In genomic region chr9:20492527-20493233, GRCm38 (mm10) we compare ENCODE assay signal across 8 mouse cellular contexts. TPM values are rescaled to one million over a fixed set of nuclear protein-coding genes. Genes with fewer than 3 reads are reported as not detected.
DNase-seq lines count a peak whose midpoint lies in the region; ATAC-seq lines count a peak whose summit lies in the region.

Gene Zfp426 (minus strand): TSS chr9:20492746.

- H3K79me2 ChIP-seq in macrophage (ENCODE audit: inconsistent target), result peaks cover 46% of the 10 kb centered on the region

- ATAC-seq in hindbrain, embryonic 16.5 days, result peak; percentile 98

- H3K9me3 ChIP-seq in hindbrain, embryonic 16.5 days (ENCODE audit: control insufficient read depth, low read length), result no peaks in the 10 kb centered on the region

- 2% methylated on average over 40 of the region's 40 CpGs for WGBS in hindbrain, embryonic 16.5 days
- WGBS in macrophage (ENCODE audit: missing documents), result under 1% methylated on average over 38 of the region's 40 CpGs

- DNase-seq in R1 (ENCODE audit: low read depth, low spot score), result peak; percentile 91
- peak; percentile 92 to 93 for DNase-seq in cerebellum, postnatal 25 days
- peak; percentile 88 to 91 for DNase-seq in frontal cortex, postnatal 36 days (ENCODE audit: low spot score in 2 of 2)
- DNase-seq in left cerebral cortex, adult 18-20 months (ENCODE audit: low spot score in 2 of 2), result peak; percentile 81 to 90
- peak; percentile 92 for DNase-seq in right cerebral cortex, adult 18-20 months
- DNase-seq in urinary bladder, postnatal 10 days (ENCODE audit: low spot score), result peak; percentile 14

- peaks cover 6% of the 10 kb centered on the region for H3K36me3 ChIP-seq in hindbrain, embryonic 16.5 days (ENCODE audit: control insufficient read depth, insufficient read depth, low read length)
- 0 out of 2 replicates have a peak, but pooled peaks cover 11% of the 10 kb centered on the region for H3K36me3 ChIP-seq in macrophage (ENCODE audit: inconsistent target)

- peak within 1 kb of the TSS; percentile 96 for H3K27ac ChIP-seq in hindbrain, embryonic 16.5 days (ENCODE audit: low read depth, low read length)
- H3K27ac ChIP-seq in macrophage, result peak within 1 kb of the TSS; percentile 82

- H3K4me1 ChIP-seq in hindbrain, embryonic 16.5 days (ENCODE audit: control insufficient read depth, insufficient read depth, low read depth, low read length), result peaks cover 28% of the 10 kb centered on the region

- no peaks in the 10 kb centered on the region for H3K27me3 ChIP-seq in hindbrain, embryonic 16.5 days (replicated peaks; ENCODE audit: control insufficient read depth, insufficient read depth, low read length)

- peak within 1 kb of the TSS; percentile 79 for H3K4me3 ChIP-seq in hindbrain, embryonic 16.5 days (ENCODE audit: low read length)
- H3K4me3 ChIP-seq in macrophage (ENCODE audit: inconsistent target), result peak within 1 kb of the TSS; percentile 82

- H3K9ac ChIP-seq in hindbrain, embryonic 16.5 days (ENCODE audit: low read depth, low read length), result peak within 1 kb of the TSS; percentile 88

- H3K4me2 ChIP-seq in hindbrain, embryonic 16.5 days (ENCODE audit: low read length), result peak within 1 kb of the TSS; percentile 73

RNA-seq across cellular contexts. Expression of gene Zfp426, which starts in this region (rescaled TPM):
- 31.6 and 33.9 TPM in 2 replicates for polyA plus RNA-seq in hindbrain, embryonic 16.5 days (2015; fragmentation: Nextera tagmentation; extraction: Ambion mirVana)
- total RNA-seq in left cerebral cortex, adult 18-20 months (2021), result 10 to 100 TPM; 30.6 to 30.8 TPM
- 10 to 100 TPM; 12.1 to 64.9 (median 38.1) TPM for total RNA-seq in macrophage (2018; cell fraction: chromatin; rRNA removed)
- 10 to 100 TPM in 18 of 26 experiments, 1 to 10 TPM in 8; 2.8 to 15.0 (median 11.7) TPM for total RNA-seq in macrophage (2018; cell fraction: cytosol; rRNA removed)
- 10 to 100 TPM in 24 of 26 experiments, 1 to 10 TPM in 2; 8.3 to 42.2 (median 24.9) TPM for total RNA-seq in macrophage (2018; cell fraction: nucleus; rRNA removed)
- polyA plus RNA-seq in macrophage (2018), result 10.1 to 11.6 TPM (median 11.1 TPM) in 3 replicates

Comparison
In these comparisons a context has a peak if more than half of its experiments do, and no peak if none do; other contexts are left out.
1. Peak in every context shown above with its lines: DNase-seq, ATAC-seq, H3K4me3 ChIP-seq and H3K27ac ChIP-seq.
2. DNase-seq: peak in every context shown above with its lines; median percentile 92 in cerebellum, postnatal 25 days; 92 in right cerebral cortex, adult 18-20 months; 91 in R1; 90 in frontal cortex, postnatal 36 days; 86 in left cerebral cortex, adult 18-20 months; 14 in urinary bladder, postnatal 10 days.